Mouse (Mus musculus) induced T-regulatory cell, adult 2 months (primary cell): ENCODE results near the gene Tmem150b.

Source experiments
- DNase-seq: peaks from one replicate; pipeline ENCODE4 v3.0.0-alpha.2; 2012; ENCODE audit warnings: low read depth

Gene Tmem150b

GRCm38 (mm10) chr7:4663179-4663578, 61.9 kb downstream of the Tmem150b start:
- DNase-seq = peak; percentile 46

DNA sequence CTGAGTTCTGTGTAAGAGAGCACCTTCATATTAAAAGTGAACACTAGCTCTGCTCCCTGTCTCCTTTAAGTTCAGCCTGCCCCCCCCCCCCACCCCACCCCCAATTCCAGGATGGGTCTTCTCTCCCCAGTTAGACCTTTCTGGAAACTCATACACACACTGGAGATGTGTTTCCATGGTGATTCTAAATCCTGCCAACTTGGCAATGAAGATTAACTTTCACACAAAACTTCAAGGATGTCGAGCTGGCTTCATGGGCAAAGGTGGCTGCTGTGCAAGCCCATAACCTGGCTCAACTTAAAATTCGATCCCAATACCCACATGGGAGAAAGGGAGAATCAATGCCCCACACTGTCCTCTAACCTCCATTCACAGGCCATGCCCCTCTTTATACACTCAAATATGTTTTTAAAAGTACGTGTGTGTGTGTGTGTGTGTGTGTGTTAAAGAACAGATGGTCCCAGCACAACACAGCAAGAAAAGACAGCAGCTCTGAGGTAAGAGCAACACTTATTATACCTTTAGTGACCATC, 65.1 kb downstream of the Tmem150b start:
- no peak for DNase-seq

DNA sequence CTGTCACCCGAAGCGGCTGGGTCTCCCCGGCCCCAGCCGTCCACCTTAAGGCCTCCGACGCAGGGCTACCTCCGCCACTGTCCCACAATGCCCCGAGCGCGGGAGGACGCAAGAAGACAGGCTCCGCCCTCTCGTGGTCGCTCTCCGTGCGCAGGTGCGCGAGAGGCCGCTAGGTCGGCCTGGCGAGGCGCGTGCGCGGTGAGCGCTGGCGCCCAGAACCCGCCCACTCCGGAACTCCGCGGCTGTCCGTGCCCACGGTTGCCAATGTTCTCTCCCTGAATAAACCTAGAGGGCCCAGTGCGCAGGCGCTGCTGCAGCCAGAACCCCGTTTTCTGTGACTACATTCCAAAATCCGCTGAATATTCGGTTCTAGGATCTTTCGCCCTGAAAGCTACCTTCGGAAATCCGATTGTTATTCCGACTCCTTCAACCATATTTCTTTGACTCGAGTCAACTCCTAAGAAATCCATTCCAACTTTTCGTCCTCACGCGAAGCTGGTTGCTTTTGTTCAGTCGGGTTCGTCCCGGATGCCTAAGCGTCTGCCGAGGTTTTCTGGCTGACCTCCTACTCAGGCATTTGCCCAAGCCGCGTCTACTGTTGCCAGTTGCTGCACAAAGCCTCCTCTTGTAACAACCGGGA, 66.0 kb downstream of the Tmem150b start, which contains the start of gene Ppp6r1:
Ppp6r1 (minus strand) TSS at position 108 of the 640 bp plus-strand sequence.
- peak; percentile 99 for DNase-seq

DNA sequence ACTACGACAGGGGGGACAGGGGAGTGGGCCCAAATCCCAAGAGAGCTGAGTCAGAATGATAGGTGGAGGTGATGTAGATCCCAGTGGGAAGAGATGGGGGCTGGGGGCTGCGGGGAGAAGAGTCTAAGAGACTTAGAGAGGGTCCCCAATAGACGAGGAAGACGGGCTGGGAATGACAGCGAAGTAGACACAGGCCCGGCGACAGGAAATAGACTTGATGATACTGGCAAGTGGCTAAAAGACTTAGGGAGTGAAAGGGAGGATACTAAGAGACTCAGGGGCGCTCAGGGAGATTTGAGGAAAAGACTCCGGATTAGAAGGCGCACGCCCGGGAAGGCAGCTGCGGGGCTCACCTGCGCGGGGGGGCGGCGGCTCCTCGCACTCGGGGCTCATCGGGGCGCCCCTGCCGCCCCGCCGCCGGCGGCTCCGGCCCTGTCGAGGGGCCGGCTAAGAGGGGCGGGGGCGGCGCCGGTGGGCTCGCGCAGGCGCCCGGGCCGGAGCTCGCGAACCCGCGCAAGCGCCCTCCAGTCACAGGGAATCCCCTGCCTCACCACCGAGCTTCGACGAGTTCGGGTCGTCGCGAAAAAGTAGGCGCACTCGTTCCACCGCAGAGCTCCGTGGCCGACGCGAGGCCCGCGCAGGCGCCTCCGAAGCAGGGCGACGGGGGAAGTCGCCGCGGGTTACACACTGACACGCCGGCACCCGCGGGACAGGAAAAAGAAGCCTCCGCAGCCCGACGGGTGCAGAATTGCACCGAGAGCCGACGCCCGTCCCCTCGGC, 66.7 kb downstream of the Tmem150b start:
- DNase-seq = peak; percentile 62

- DNase-seq = peak; percentile 59
Observed at GRCm38 (mm10) chr7:4657521-4658127, 67.4 kb downstream of the Tmem150b start.
